Mouse (Mus musculus) kidney, postnatal 10 days (tissue): ENCODE data around the gene Litaf.

Experiments
- DNase-seq: peaks from one replicate; pipeline ENCODE4 v3.0.0; 2021; ENCODE audit warnings: mixed read lengths

Gene Litaf

GRCm38 (mm10) chr16:10952881-10953280, 113.1 kb downstream of the Litaf start:
- no peak for DNase-seq

- no peak for DNase-seq
Measured at GRCm38 (mm10) chr16:10952071-10952470, 113.9 kb downstream of the Litaf start.

- DNase-seq: peak; percentile 83
Measured at GRCm38 (mm10) chr16:10951581-10951980, 114.4 kb downstream of the Litaf start.

GRCm38 (mm10) chr16:10950539-10950938, 115.4 kb downstream of the Litaf start:
- DNase-seq: peak; percentile 49

GRCm38 (mm10) chr16:10947724-10948123, 118.2 kb downstream of the Litaf start:
- no peak for DNase-seq

GRCm38 (mm10) chr16:10945381-10946127, 120.4 kb downstream of the Litaf start:
- no peak for DNase-seq

- DNase-seq: no peak
Measured at GRCm38 (mm10) chr16:10944545-10944944, 121.4 kb downstream of the Litaf start.

- DNase-seq: no peak
Measured at GRCm38 (mm10) chr16:10943257-10943656, 122.7 kb downstream of the Litaf start.

GRCm38 (mm10) chr16:10940661-10941060, 125.3 kb downstream of the Litaf start:
- no peak for DNase-seq

- no peak for DNase-seq
Measured at GRCm38 (mm10) chr16:10939932-10940331, 126.0 kb downstream of the Litaf start.

GRCm38 (mm10) chr16:10937497-10937896, 128.5 kb downstream of the Litaf start:
- DNase-seq: no peak

- no peak for DNase-seq
Measured at GRCm38 (mm10) chr16:10936700-10937319, 129.1 kb downstream of the Litaf start.

GRCm38 (mm10) chr16:10934047-10934446, 131.9 kb downstream of the Litaf start:
- DNase-seq: no peak

- no peak for DNase-seq
Measured at GRCm38 (mm10) chr16:10933372-10933771, 132.6 kb downstream of the Litaf start.

- no peak for DNase-seq
Measured at GRCm38 (mm10) chr16:10927026-10927425, 138.9 kb downstream of the Litaf start.

GRCm38 (mm10) chr16:10925591-10926180, 140.3 kb downstream of the Litaf start:
- DNase-seq: peak; percentile 74

- no peak for DNase-seq
Measured at GRCm38 (mm10) chr16:10923561-10923960, 142.4 kb downstream of the Litaf start.

GRCm38 (mm10) chr16:10919856-10920255, 146.1 kb downstream of the Litaf start:
- DNase-seq: peak; percentile 29

GRCm38 (mm10) chr16:10916271-10916670, 149.7 kb downstream of the Litaf start:
- no peak for DNase-seq

GRCm38 (mm10) chr16:10915066-10915465, 150.9 kb downstream of the Litaf start:
- DNase-seq: no peak

- DNase-seq: no peak
Measured at GRCm38 (mm10) chr16:10911061-10911460, 154.9 kb downstream of the Litaf start.

GRCm38 (mm10) chr16:10910541-10910940, 155.4 kb downstream of the Litaf start:
- DNase-seq: no peak
